Mouse (Mus musculus): Measurements from ENCODE around the gene Gm20388. TPM values are rescaled to one million over a fixed set of nuclear protein-coding genes. Genes with fewer than 3 reads are reported as not detected.

Gene Gm20388
- polyA plus RNA-seq, 1 experiment from 2014 or later: 12.4 TPM

DNA sequence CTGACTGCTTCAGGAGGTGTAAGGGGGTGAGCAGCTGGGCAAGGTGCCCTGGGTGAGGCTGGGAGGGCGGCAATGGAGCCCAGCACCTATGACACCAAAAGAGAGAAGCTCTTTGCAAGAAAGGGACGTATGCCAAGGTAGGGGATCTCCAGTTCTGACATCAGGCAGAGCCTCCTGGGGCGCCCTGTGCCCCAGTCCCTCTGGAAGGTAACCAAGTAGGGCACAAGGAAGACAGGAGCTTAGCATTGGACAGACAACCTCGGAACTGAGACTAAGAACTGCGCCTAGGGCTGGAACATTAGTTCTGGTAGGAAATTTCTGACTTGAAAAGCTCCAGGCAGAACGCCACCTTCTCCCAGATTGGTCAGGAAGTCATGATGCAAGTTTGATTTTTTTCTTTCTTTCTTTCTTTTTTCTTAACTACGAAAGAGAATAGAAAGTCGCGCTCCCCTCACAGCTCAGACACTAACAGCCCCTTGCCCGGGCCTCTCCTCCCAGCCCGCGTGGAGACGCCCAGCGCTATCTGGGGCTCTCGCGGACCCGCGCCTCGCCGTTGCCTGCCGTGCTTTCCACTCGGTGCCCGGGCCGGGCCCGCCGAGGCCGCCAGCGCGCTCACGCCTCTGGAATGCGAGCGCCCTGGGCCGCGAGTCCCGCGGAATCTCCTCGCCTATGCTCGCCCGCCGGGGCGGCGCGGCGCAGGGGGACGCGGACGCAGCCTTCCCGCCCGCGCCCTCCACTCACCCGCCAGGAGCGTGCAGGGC, 2639.8 kb downstream of the Gm20388 start:
- H3K9ac ChIP-seq (ENCODE audit: low read depth, low read length): peak overlapping the region; percentile 71
- 5% methylated on average over 33 of the region's 52 CpGs for WGBS
- peaks cover 18% of the 10 kb centered on the region for H3K4me1 ChIP-seq (ENCODE audit: control insufficient read depth, insufficient read depth, low read depth, low read length)
- H3K27me3 ChIP-seq (replicated peaks; ENCODE audit: control insufficient read depth, insufficient read depth, low read length): peaks cover 16% of the 10 kb centered on the region
- H3K27ac ChIP-seq (ENCODE audit: low read depth, low read length): peak overlapping the region; percentile 39; the same call in 1 of the 2 replicates
- H3K4me2 ChIP-seq (ENCODE audit: low read length): peak overlapping the region; percentile 93
- ATAC-seq: peak; percentile 57
- no peaks in the 10 kb centered on the region for H3K9me3 ChIP-seq (ENCODE audit: control insufficient read depth, low read length)
- H3K36me3 ChIP-seq (ENCODE audit: control insufficient read depth, insufficient read depth, low read length): no peaks in the 10 kb centered on the region
- peak overlapping the region; percentile 62 for H3K4me3 ChIP-seq (ENCODE audit: low read length)

GRCm38 (mm10) chr8:122550995-122551264, 2640.3 kb downstream of the Gm20388 start:
- ATAC-seq: peak; percentile 65; the same call in 1 of the 2 replicates
- H3K9ac ChIP-seq (ENCODE audit: low read depth, low read length): peak overlapping the region; percentile 71
- H3K27ac ChIP-seq (ENCODE audit: low read depth, low read length): peak overlapping the region; percentile 39; the same call in 1 of the 2 replicates
- no peaks in the 10 kb centered on the region for H3K36me3 ChIP-seq (ENCODE audit: control insufficient read depth, insufficient read depth, low read length)
- H3K4me1 ChIP-seq (ENCODE audit: control insufficient read depth, insufficient read depth, low read depth, low read length): peaks cover 18% of the 10 kb centered on the region
- H3K9me3 ChIP-seq (ENCODE audit: control insufficient read depth, low read length): no peaks in the 10 kb centered on the region
- 0% methylated on average over 18 of the region's 43 CpGs for WGBS
- peak overlapping the region; percentile 62 for H3K4me3 ChIP-seq (ENCODE audit: low read length)
- peak overlapping the region; percentile 93 for H3K4me2 ChIP-seq (ENCODE audit: low read length)
- peaks cover 16% of the 10 kb centered on the region for H3K27me3 ChIP-seq (replicated peaks; ENCODE audit: control insufficient read depth, insufficient read depth, low read length)

- Histone ChIP-seq H3K27ac (ENCODE audit: low read depth, low read length) (peak within 1 kb of the TSS; percentile 39; the same call in 1 of the 2 replicates), H3K4me3 (ENCODE audit: low read length) (peak within 1 kb of the TSS; percentile 62), H3K4me1 (ENCODE audit: control insufficient read depth, insufficient read depth, low read depth, low read length) (peaks cover 18% of the 10 kb centered on the region), H3K9me3 (ENCODE audit: control insufficient read depth, low read length) (no peaks in the 10 kb centered on the region), H3K27me3 (replicated peaks; ENCODE audit: control insufficient read depth, insufficient read depth, low read length) (peaks cover 16% of the 10 kb centered on the region), H3K4me2 (ENCODE audit: low read length) (peak within 1 kb of the TSS; percentile 93), H3K9ac (ENCODE audit: low read depth, low read length) (peak within 1 kb of the TSS; percentile 71), H3K36me3 (ENCODE audit: control insufficient read depth, insufficient read depth, low read length) (no peaks in the 10 kb centered on the region)
- 11% methylated on average over 56 of the region's 56 CpGs for WGBS
- peak; percentile 71 for ATAC-seq
Observed at GRCm38 (mm10) chr8:122551265-122552051, 2640.8 kb downstream of the Gm20388 start, which contains the start of gene Piezo1. TSS of gene Piezo1 (minus strand) at chr8:122551329.

DNA sequence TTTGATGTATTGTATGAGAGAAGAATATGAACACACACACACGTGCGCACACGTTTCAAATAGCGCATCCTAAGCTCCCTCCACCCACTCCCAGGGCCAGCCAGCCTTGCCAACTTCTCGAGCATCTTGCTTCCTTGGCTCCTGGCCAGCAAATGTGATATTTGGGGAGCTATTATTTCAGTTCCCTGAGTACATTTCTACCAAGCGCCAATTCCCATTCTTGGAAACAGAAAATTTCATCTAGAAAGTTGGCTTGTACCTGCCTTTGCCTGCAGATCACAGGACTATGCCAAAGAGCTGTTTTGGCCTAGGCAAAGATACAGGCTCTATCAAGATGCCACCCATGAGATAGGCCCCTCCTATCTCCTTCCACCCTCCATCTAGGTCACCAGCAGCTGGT, 2644.1 kb downstream of the Gm20388 start:
- H3K4me2 ChIP-seq (ENCODE audit: low read length): no peak overlapping the region
- no peak for ATAC-seq
- H3K36me3 ChIP-seq (ENCODE audit: control insufficient read depth, insufficient read depth, low read length): no peaks in the 10 kb centered on the region
- no peak overlapping the region for H3K4me3 ChIP-seq (ENCODE audit: low read length)
- H3K4me1 ChIP-seq (ENCODE audit: control insufficient read depth, insufficient read depth, low read depth, low read length): peaks cover 13% of the 10 kb centered on the region
- no peaks in the 10 kb centered on the region for H3K9me3 ChIP-seq (ENCODE audit: control insufficient read depth, low read length)
- no peak overlapping the region for H3K27ac ChIP-seq (ENCODE audit: low read depth, low read length)
- peaks cover 15% of the 10 kb centered on the region for H3K27me3 ChIP-seq (replicated peaks; ENCODE audit: control insufficient read depth, insufficient read depth, low read length)
- WGBS: 51% methylated on average over 6 of the region's 6 CpGs
- H3K9ac ChIP-seq (ENCODE audit: low read depth, low read length): no peak overlapping the region

GRCm38 (mm10) chr8:122556030-122557009, 2645.7 kb downstream of the Gm20388 start:
- Histone ChIP-seq H3K36me3 (ENCODE audit: control insufficient read depth, insufficient read depth, low read length) (no peaks in the 10 kb centered on the region), H3K27me3 (replicated peaks; ENCODE audit: control insufficient read depth, insufficient read depth, low read length) (peaks cover 8% of the 10 kb centered on the region), H3K4me2 (ENCODE audit: low read length) (peak overlapping the region; percentile 17; the same call in 1 of the 2 replicates), H3K27ac (ENCODE audit: low read depth, low read length) (no peak overlapping the region), H3K9me3 (ENCODE audit: control insufficient read depth, low read length) (no peaks in the 10 kb centered on the region), H3K4me1 (ENCODE audit: control insufficient read depth, insufficient read depth, low read depth, low read length) (peaks cover under 1% of the 10 kb centered on the region; the same call in 1 of the 2 replicates), H3K9ac (ENCODE audit: low read depth, low read length) (peak overlapping the region; percentile 27), H3K4me3 (ENCODE audit: low read length) (no peak overlapping the region)
- 0 out of 2 replicates have a peak, but pooled peaks have one; percentile 50 for ATAC-seq
- WGBS: 55% methylated on average over 12 of the region's 12 CpGs

GRCm38 (mm10) chr8:122557248-122558038, 2646.8 kb downstream of the Gm20388 start:
- H3K36me3 ChIP-seq (ENCODE audit: control insufficient read depth, insufficient read depth, low read length): no peaks in the 10 kb centered on the region
- no peaks in the 10 kb centered on the region for H3K9me3 ChIP-seq (ENCODE audit: control insufficient read depth, low read length)
- 39% methylated on average over 10 of the region's 10 CpGs for whole genome bisulfite sequencing
- ATAC-seq: no peak
- H3K9ac ChIP-seq (ENCODE audit: low read depth, low read length): no peak overlapping the region
- no peak overlapping the region for H3K27ac ChIP-seq (ENCODE audit: low read depth, low read length)
- no peak overlapping the region for H3K4me2 ChIP-seq (ENCODE audit: low read length)
- no peak overlapping the region for H3K4me3 ChIP-seq (ENCODE audit: low read length)
- no peaks in the 10 kb centered on the region for H3K4me1 ChIP-seq (ENCODE audit: control insufficient read depth, insufficient read depth, low read depth, low read length)
- H3K27me3 ChIP-seq (replicated peaks; ENCODE audit: control insufficient read depth, insufficient read depth, low read length): no peaks in the 10 kb centered on the region

DNA sequence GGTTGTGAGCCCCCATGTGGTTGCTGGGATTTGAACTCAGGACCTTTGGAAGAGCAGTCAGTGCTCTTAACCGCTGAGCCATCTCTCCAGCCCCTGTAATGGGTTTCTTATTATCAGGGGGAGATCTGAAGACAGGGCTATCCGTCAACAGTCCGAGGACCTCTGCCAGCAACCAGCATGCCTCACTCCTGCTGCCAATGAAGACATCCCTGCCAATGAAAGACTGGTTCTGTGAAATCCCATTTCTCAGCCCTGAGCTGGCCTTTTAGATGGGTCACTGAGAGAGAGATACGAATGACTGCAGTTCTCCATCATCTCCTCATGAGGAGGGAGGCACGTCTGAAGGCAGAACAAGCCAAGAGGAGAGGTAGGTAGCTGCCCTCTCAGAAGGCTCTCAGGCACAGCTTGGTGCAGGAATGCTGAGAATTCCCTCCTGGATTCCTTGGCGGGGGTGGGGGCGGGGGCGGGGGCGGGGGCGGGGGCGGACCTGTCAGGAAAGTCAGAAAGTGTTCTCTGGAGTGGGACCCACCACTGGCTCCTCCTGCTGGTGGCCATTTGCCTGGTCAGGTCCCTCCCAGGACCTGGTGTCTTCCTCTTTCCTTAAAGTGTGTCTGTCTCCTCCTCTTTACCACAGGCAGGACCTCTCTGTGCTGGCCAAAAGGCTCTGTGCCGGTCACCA, 2648.2 kb downstream of the Gm20388 start:
- Histone ChIP-seq H3K9me3 (ENCODE audit: control insufficient read depth, low read length) (no peaks in the 10 kb centered on the region), H3K4me1 (ENCODE audit: control insufficient read depth, insufficient read depth, low read depth, low read length) (no peaks in the 10 kb centered on the region), H3K4me3 (ENCODE audit: low read length) (no peak overlapping the region), H3K27me3 (replicated peaks; ENCODE audit: control insufficient read depth, insufficient read depth, low read length) (no peaks in the 10 kb centered on the region), H3K27ac (ENCODE audit: low read depth, low read length) (no peak overlapping the region), H3K9ac (ENCODE audit: low read depth, low read length) (no peak overlapping the region), H3K4me2 (ENCODE audit: low read length) (no peak overlapping the region), H3K36me3 (ENCODE audit: control insufficient read depth, insufficient read depth, low read length) (no peaks in the 10 kb centered on the region)
- ATAC-seq: no peak
- WGBS: 23% methylated on average over 7 of the region's 12 CpGs

DNA sequence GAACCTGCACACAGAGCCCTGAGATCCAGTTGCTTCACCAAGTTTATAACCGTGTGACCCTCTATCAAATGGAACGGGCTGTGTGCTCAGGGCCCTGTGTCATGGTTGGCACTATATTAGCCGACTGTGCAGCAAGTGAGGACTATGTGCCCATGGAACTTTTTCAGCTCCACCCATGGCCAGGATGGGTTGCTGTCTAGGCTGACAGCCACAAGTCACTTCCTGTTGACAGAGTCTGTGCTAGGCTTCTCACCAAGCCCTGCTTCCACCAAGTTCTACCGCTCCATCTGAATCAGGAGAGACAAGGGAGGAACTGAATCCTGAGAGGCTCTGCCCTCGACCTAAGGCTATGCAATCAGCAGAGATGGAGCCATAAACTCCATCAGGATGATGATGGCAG, 2650.6 kb downstream of the Gm20388 start:
- H3K4me1 ChIP-seq (ENCODE audit: control insufficient read depth, insufficient read depth, low read depth, low read length): no peaks in the 10 kb centered on the region
- H3K27me3 ChIP-seq (replicated peaks; ENCODE audit: control insufficient read depth, insufficient read depth, low read length): no peaks in the 10 kb centered on the region
- no peak overlapping the region for H3K4me2 ChIP-seq (ENCODE audit: low read length)
- H3K9me3 ChIP-seq (ENCODE audit: control insufficient read depth, low read length): no peaks in the 10 kb centered on the region
- 86% methylated on average over 5 of the region's 5 CpGs for WGBS
- H3K27ac ChIP-seq (ENCODE audit: low read depth, low read length): no peak overlapping the region
- H3K4me3 ChIP-seq (ENCODE audit: low read length): no peak overlapping the region
- no peak overlapping the region for H3K9ac ChIP-seq (ENCODE audit: low read depth, low read length)
- H3K36me3 ChIP-seq (ENCODE audit: control insufficient read depth, insufficient read depth, low read length): no peaks in the 10 kb centered on the region
- no peak for ATAC-seq
